Mouse (Mus musculus) limb, embryonic 10.5 days (tissue): ENCODE data around the gene Sirt5. TPM values are rescaled to one million over a fixed set of nuclear protein-coding genes. Genes with fewer than 3 reads are reported as not detected.

Experiments
- polyA plus RNA-seq: library from polyadenylated mRNA; unstranded; fragments of >200 nt; fragmentation: Nextera tagmentation; extraction: Ambion mirVana; gene quantifications from 2 replicates; pipeline ENCODE4 v1.2.1, GENCODE M21; 2016

Sirt5 gene
- polyA plus RNA-seq, 1 experiment from 2014 or later, result 41.0 TPM

Other genes with a start within 250 kb of the Sirt5 start
- 63.5 and 67.6 TPM in 2 replicates for gene Tbc1d7, start 194.0 kb upstream of the Sirt5 start, polyA plus RNA-seq
- gene Gfod1, start 61.3 kb upstream of the Sirt5 start, polyA plus RNA-seq, result 0.13 and 0.23 TPM in 2 replicates
- 115 and 130 TPM in 2 replicates for gene Nol7, start 32.9 kb downstream of the Sirt5 start, polyA plus RNA-seq
- gene Ranbp9, start 115.8 kb downstream of the Sirt5 start, polyA plus RNA-seq, result 10.0 and 10.1 TPM in 2 replicates
- gene Mcur1, start 194.7 kb downstream of the Sirt5 start, polyA plus RNA-seq, result 10.6 and 12.1 TPM in 2 replicates